In genomic region chr10:59799303-59800044, GRCm38 (mm10) we compare ENCODE assay signal across 8 mouse cellular contexts.
A peak's percentile ranks its signal among the peaks of the same experiment; 100 is the strongest.
DNase-seq lines count a peak whose midpoint lies in the region; ATAC-seq and TF ChIP-seq lines count a peak whose summit lies in the region.

No protein-coding gene starts in this region.

- 0 out of 2 replicates have a peak overlapping the region, but pooled peaks have one; percentile 45 for H3K27ac ChIP-seq in kidney, embryonic 15.5 days
- H3K27ac ChIP-seq in embryonic fibroblast, embryonic 13.5 days (ENCODE audit: insufficient read depth, low read length): peak overlapping the region; percentile 48; the same call in 1 of the 2 replicates
- peak overlapping the region; percentile 39; the same call in 1 of the 2 replicates for H3K27ac ChIP-seq in hindbrain, embryonic 11.5 days (ENCODE audit: low read depth, low read length)
- peak overlapping the region; percentile 30; the same call in 1 of the 2 replicates for H3K27ac ChIP-seq in midbrain, embryonic 12.5 days (replicated peaks)

- TF ChIP-seq POLR2A in embryonic fibroblast, embryonic 13.5 days (IDR thresholded peaks at IDR 0.05; ENCODE audit: low read depth, low read length): no peak

- no peak; the same call in 1 of the 2 replicates for ATAC-seq in kidney, embryonic 15.5 days (replicated peaks; ENCODE audit: low FRiP score)
- peak; percentile 48; the same call in 1 of the 2 replicates for ATAC-seq in hindbrain, embryonic 11.5 days (ENCODE audit: low FRiP score)
- 0 out of 2 replicates have a peak, but pooled peaks have one; percentile 27 for ATAC-seq in midbrain, embryonic 12.5 days (ENCODE audit: low FRiP score, low read depth)

- H3K36me3 ChIP-seq in kidney, embryonic 15.5 days: peaks cover 8% of the 10 kb centered on the region; the same call in 1 of the 2 replicates
- no peaks in the 10 kb centered on the region for H3K36me3 ChIP-seq in hindbrain, embryonic 11.5 days (ENCODE audit: control insufficient read depth, insufficient read depth, low read length)
- no peaks in the 10 kb centered on the region for H3K36me3 ChIP-seq in midbrain, embryonic 12.5 days

- no peak overlapping the region for H3K4me3 ChIP-seq in kidney, embryonic 15.5 days (replicated peaks)
- no peak overlapping the region for H3K4me3 ChIP-seq in embryonic fibroblast, embryonic 13.5 days (ENCODE audit: insufficient read depth, low read length)
- no peak overlapping the region for H3K4me3 ChIP-seq in hindbrain, embryonic 11.5 days (ENCODE audit: low read depth, low read length)
- no peak overlapping the region for H3K4me3 ChIP-seq in midbrain, embryonic 12.5 days

- H3K9ac ChIP-seq in kidney, embryonic 15.5 days: no peak overlapping the region
- H3K9ac ChIP-seq in hindbrain, embryonic 11.5 days (ENCODE audit: low read depth, low read length): no peak overlapping the region
- H3K9ac ChIP-seq in midbrain, embryonic 12.5 days (replicated peaks): no peak overlapping the region

- no peak for DNase-seq in kidney, postnatal 14 days
- peak; percentile 26 for DNase-seq in hindbrain, embryonic 11.5 days (ENCODE audit: low spot score)
- no peak for DNase-seq in adrenal gland, adult 8-10 months
- DNase-seq in cerebellum, adult 11 months: no peak
- no peak for DNase-seq in cerebellum, adult 11-12 months

- no peak overlapping the region for H3K4me2 ChIP-seq in kidney, embryonic 15.5 days
- H3K4me2 ChIP-seq in hindbrain, embryonic 11.5 days (replicated peaks; ENCODE audit: low read depth, low read length): no peak overlapping the region
- no peak overlapping the region for H3K4me2 ChIP-seq in midbrain, embryonic 12.5 days (replicated peaks)

- no peaks in the 10 kb centered on the region for H3K9me3 ChIP-seq in kidney, embryonic 15.5 days (replicated peaks)
- no peaks in the 10 kb centered on the region for H3K9me3 ChIP-seq in hindbrain, embryonic 11.5 days (ENCODE audit: control insufficient read depth, low read length)
- H3K9me3 ChIP-seq in midbrain, embryonic 12.5 days: no peaks in the 10 kb centered on the region

- no peaks in the 10 kb centered on the region for H3K27me3 ChIP-seq in kidney, embryonic 15.5 days
- no peaks in the 10 kb centered on the region for H3K27me3 ChIP-seq in hindbrain, embryonic 11.5 days (ENCODE audit: control insufficient read depth, insufficient read depth, low read length)
- H3K27me3 ChIP-seq in midbrain, embryonic 12.5 days: no peaks in the 10 kb centered on the region

- TF ChIP-seq CTCF in embryonic fibroblast, embryonic 13.5 days (IDR thresholded peaks at IDR 0.05; ENCODE audit: borderline replicate concordance, insufficient read depth, low read length): no peak

- WGBS in kidney, embryonic 15.5 days: 58% methylated on average over 13 of the region's 13 CpGs
- WGBS in hindbrain, embryonic 11.5 days: 65% methylated on average over 13 of the region's 13 CpGs
- whole genome bisulfite sequencing in midbrain, embryonic 12.5 days: 61% methylated on average over 12 of the region's 13 CpGs

- peaks cover 30% of the 10 kb centered on the region for H3K4me1 ChIP-seq in kidney, embryonic 15.5 days
- peaks cover 11% of the 10 kb centered on the region for H3K4me1 ChIP-seq in embryonic fibroblast, embryonic 13.5 days (ENCODE audit: control insufficient read depth, insufficient read depth, low read length)
- no peaks in the 10 kb centered on the region; the same call in 1 of the 2 replicates for H3K4me1 ChIP-seq in hindbrain, embryonic 11.5 days (replicated peaks; ENCODE audit: control insufficient read depth, insufficient read depth, low read length)
- peaks cover 16% of the 10 kb centered on the region; the same call in 1 of the 2 replicates for H3K4me1 ChIP-seq in midbrain, embryonic 12.5 days
